Mouse (Mus musculus) intestine, postnatal 0 days (tissue): ENCODE measurements around the gene Gm45062. TPM values are rescaled to one million over a fixed set of nuclear protein-coding genes. Genes with fewer than 3 reads are reported as not detected.
A peak's percentile ranks its signal among the peaks of the same experiment; 100 is the strongest.

Experiments
- ATAC-seq: fragments of 200-750 bp; cut with Nextera tagmentation; 2 replicates; pipeline ENCODE4 v1.8.0; 2017; ENCODE audit warnings: mild to moderate bottlenecking, moderate TSS enrichment, moderate library complexity
- H3K27ac ChIP-seq: fragments of 300-500 bp; sonication (generic); 2 replicates; pipeline ENCODE4 v1.5.1; 2014; ENCODE audit warnings: mild to moderate bottlenecking, low read depth, low read length, moderate library complexity
- H3K27me3 ChIP-seq: fragments of 300-500 bp; sonication (generic); replicated peaks from 2 replicates; pipeline ENCODE4 v1.6.1; 2014; ENCODE audit warnings: low read length, mixed read lengths; ENCODE audit not compliant: control insufficient read depth, insufficient read depth
- H3K36me3 ChIP-seq: fragments of 300-500 bp; sonication (generic); 2 replicates; pipeline ENCODE4 v1.6.1; 2014; ENCODE audit warnings: mild to moderate bottlenecking, moderate library complexity; ENCODE audit not compliant: control insufficient read depth, insufficient read depth
- H3K4me1 ChIP-seq: fragments of 300-500 bp; sonication (generic); replicated peaks from 2 replicates; pipeline ENCODE4 v1.6.1; 2014; ENCODE audit warnings: antibody characterized with exemption, low read length, mixed read lengths; ENCODE audit not compliant: control insufficient read depth, insufficient read depth
- H3K4me2 ChIP-seq: fragments of 300-500 bp; sonication (generic); replicated peaks from 2 replicates; pipeline ENCODE4 v1.6.1; 2014; ENCODE audit warnings: low read depth, mild to moderate bottlenecking, moderate library complexity
- H3K4me3 ChIP-seq: fragments of 300-500 bp; sonication (generic); 2 replicates; pipeline ENCODE4 v1.5.1; 2014; ENCODE audit warnings: low read depth, low read length
- H3K9ac ChIP-seq: fragments of 300-500 bp; sonication (generic); 2 replicates; pipeline ENCODE4 v1.6.1; 2014; ENCODE audit warnings: mild to moderate bottlenecking, low read depth, low read length
- H3K9me3 ChIP-seq: fragments of 300-500 bp; sonication (generic); 2 replicates; pipeline ENCODE4 v1.6.1; 2016; ENCODE audit warnings: mixed run types; ENCODE audit not compliant: control insufficient read depth
- CTCF ChIP-seq: sonication (generic); IDR thresholded peaks from 2 replicates; pipeline ENCODE4 v1.5.1; 2016; ENCODE audit warnings: low read depth, mild to moderate bottlenecking, control low read depth, antibody characterized with exemption, moderate library complexity
- WGBS: fragments of 180-500 bp; shearing (Covaris S2); extraction: QIAGEN DNeasy Blood & Tissue Kit; methylation state at CpG from one replicate; pipeline ENCODE4 v1.1.7; 2014; 5-methylcytosine and 5-hydroxymethylcytosine counted together
- polyA plus RNA-seq: library from polyadenylated mRNA; unstranded; fragments of >200 nt; fragmentation: Nextera tagmentation; extraction: Ambion mirVana; gene quantifications from 2 replicates; pipeline ENCODE4 v1.2.1, GENCODE M21; 2015

Gm45062 gene
- polyA plus RNA-seq, 1 experiment from 2014 or later: 0.30 TPM

DNA sequence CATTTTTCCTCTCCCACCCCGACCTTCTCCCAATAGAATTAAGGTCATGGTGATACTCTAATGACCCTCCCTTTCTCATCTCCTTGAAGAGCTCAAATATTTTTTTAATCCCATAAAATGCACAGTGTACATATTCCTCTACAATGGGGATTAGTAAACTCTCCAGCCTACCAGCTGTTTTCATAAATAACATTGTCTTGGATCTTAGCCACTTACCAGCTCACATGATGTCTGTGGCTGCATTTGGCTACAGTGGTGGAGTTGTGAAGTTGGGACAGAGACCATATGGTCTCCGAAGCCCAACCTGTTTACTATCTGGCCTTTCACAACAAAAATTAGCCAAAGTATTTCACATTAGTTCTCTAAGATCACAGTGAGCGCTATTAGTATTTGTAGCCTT lies 111.4 kb downstream of the Gm45062 start:
- WGBS: 74% methylated on average over 3 of the region's 3 CpGs
- H3K4me2 ChIP-seq: no peak overlapping the region
- no peaks in the 10 kb centered on the region for H3K4me1 ChIP-seq
- no peak overlapping the region for H3K27ac ChIP-seq
- H3K9ac ChIP-seq: no peak overlapping the region
- ATAC-seq: no peak
- H3K27me3 ChIP-seq: no peaks in the 10 kb centered on the region
- no peaks in the 10 kb centered on the region for H3K9me3 ChIP-seq
- no peak for TF ChIP-seq CTCF
- H3K4me3 ChIP-seq: no peak overlapping the region
- H3K36me3 ChIP-seq: no peaks in the 10 kb centered on the region

DNA sequence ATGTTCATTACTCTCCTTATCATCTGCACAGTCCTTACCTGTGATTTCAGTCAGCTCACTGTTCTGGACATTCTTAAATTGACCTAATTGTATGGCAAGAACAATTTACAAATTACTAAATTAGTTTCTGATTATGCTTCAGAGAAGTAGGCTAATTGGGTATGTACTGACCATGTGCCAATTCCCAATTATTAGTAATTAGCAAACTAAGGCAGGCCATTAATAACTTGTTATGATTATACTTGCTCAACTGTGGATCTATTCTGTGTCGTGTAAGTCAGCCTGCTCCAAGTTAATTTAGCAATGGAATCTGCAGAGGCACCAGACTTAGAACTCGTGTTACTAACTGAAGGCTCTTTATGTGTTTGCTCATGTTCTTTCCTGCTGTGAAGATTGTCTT lies 113.8 kb downstream of the Gm45062 start:
- no peaks in the 10 kb centered on the region for H3K9me3 ChIP-seq
- H3K4me3 ChIP-seq: no peak overlapping the region
- TF ChIP-seq CTCF: no peak
- no peaks in the 10 kb centered on the region for H3K4me1 ChIP-seq
- H3K4me2 ChIP-seq: no peak overlapping the region
- ATAC-seq: no peak
- no peaks in the 10 kb centered on the region for H3K27me3 ChIP-seq
- no peaks in the 10 kb centered on the region for H3K36me3 ChIP-seq
- no peak overlapping the region for H3K9ac ChIP-seq
- 72% methylated on average over 2 of the region's 2 CpGs for WGBS
- no peak overlapping the region for H3K27ac ChIP-seq

DNA sequence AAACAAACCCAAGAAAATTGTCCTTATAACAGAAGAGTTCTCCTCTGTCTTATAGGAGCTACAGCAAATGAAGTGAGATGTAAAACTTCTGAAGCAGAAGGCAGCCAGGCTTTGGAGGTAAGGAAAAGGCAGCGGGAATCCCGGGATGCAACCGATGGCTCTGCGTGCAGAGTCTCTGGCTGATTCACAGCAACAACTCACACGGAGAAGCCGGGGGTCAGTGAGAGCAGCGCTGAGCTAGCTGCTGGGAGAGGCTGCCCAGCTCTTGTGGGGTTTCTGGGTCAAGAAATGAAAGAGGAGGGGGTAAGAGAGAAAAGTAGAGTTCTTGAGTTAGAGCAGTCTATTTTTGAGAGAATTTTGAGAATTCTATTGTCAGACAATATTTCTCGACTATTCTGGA lies 114.6 kb downstream of the Gm45062 start:
- no peaks in the 10 kb centered on the region for H3K4me1 ChIP-seq
- ATAC-seq: no peak
- H3K36me3 ChIP-seq: no peaks in the 10 kb centered on the region
- H3K4me3 ChIP-seq: no peak overlapping the region
- TF ChIP-seq CTCF: no peak
- H3K9me3 ChIP-seq: no peaks in the 10 kb centered on the region
- WGBS: 50% methylated on average over 8 of the region's 8 CpGs
- no peak overlapping the region for H3K27ac ChIP-seq
- no peak overlapping the region for H3K9ac ChIP-seq
- peak overlapping the region; percentile 32; the same call in 1 of the 2 replicates for H3K4me2 ChIP-seq
- H3K27me3 ChIP-seq: no peaks in the 10 kb centered on the region

- Histone ChIP-seq H3K4me1 (no peaks in the 10 kb centered on the region), H3K9ac (no peak overlapping the region), H3K36me3 (no peaks in the 10 kb centered on the region), H3K27ac (no peak overlapping the region), H3K9me3 (no peaks in the 10 kb centered on the region), H3K27me3 (no peaks in the 10 kb centered on the region), H3K4me3 (no peak overlapping the region), H3K4me2 (no peak overlapping the region)
- peak; percentile 95 for ATAC-seq
- no peak for TF ChIP-seq CTCF
- WGBS: 47% methylated on average over 6 of the region's 6 CpGs
Observed at GRCm38 (mm10) chr6:8374290-8374689, 115.0 kb downstream of the Gm45062 start.

GRCm38 (mm10) chr6:8374712-8375111 lies 115.5 kb downstream of the Gm45062 start:
- no peak overlapping the region for H3K4me2 ChIP-seq
- H3K27ac ChIP-seq: no peak overlapping the region; the same call in 1 of the 2 replicates
- no peaks in the 10 kb centered on the region for H3K4me1 ChIP-seq
- TF ChIP-seq CTCF: no peak
- no peaks in the 10 kb centered on the region for H3K36me3 ChIP-seq
- no peaks in the 10 kb centered on the region for H3K9me3 ChIP-seq
- ATAC-seq: peak; percentile 83
- no peak overlapping the region for H3K9ac ChIP-seq
- H3K27me3 ChIP-seq: no peaks in the 10 kb centered on the region
- WGBS: 75% methylated on average over 4 of the region's 4 CpGs
- no peak overlapping the region for H3K4me3 ChIP-seq

DNA sequence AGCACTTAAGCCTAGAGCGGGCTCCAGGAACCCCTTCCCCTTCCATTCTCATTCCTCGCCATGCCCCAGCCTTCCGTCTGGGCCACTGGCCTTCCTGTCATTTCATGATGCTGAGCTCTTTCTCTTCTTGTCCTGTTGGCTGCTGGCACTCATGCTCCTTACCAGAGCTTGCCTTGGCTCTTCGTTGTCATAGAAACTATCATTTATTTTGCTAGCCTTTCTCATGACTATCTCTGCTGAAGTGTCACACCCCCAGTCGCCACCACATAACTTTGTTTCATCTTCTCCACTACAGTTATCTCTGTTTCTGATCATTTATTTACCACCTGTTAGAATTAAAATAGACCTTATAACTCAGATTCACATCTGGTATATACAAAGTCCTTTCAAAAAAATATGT lies 117.1 kb downstream of the Gm45062 start:
- Histone ChIP-seq H3K27me3 (no peaks in the 10 kb centered on the region), H3K27ac (no peak overlapping the region), H3K4me3 (no peak overlapping the region), H3K9ac (no peak overlapping the region), H3K4me2 (no peak overlapping the region), H3K36me3 (no peaks in the 10 kb centered on the region), H3K9me3 (no peaks in the 10 kb centered on the region), H3K4me1 (no peaks in the 10 kb centered on the region)
- 93% methylated on average over 5 of the region's 5 CpGs for WGBS
- TF ChIP-seq CTCF: no peak
- no peak for ATAC-seq

DNA sequence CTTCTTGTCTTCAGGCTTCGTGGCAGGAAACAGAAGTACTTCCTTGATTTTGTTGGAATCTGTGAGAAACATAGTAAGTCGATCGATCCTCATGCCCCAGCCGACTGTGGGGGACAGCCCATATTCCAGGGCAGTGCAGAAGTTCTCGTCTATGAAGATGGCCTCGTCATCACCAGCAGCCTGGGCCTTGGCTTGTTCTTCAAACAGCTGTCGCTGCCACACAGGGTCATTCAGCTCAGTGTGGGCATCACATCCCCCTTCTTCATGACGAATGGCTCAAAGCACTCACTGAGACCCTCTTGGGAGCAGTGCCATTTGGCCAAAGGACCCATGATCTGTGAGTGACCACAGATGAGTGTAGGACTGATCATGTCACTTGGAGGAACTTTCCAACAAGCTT lies 118.4 kb downstream of the Gm45062 start:
- no peak for ATAC-seq
- H3K27ac ChIP-seq: no peak overlapping the region
- H3K4me2 ChIP-seq: no peak overlapping the region
- TF ChIP-seq CTCF: no peak
- H3K4me3 ChIP-seq: no peak overlapping the region
- no peaks in the 10 kb centered on the region for H3K27me3 ChIP-seq
- no peaks in the 10 kb centered on the region for H3K36me3 ChIP-seq
- 90% methylated on average over 8 of the region's 8 CpGs for whole genome bisulfite sequencing
- H3K4me1 ChIP-seq: no peaks in the 10 kb centered on the region
- H3K9me3 ChIP-seq: no peaks in the 10 kb centered on the region
- no peak overlapping the region for H3K9ac ChIP-seq
